Mouse (Mus musculus) G1E-ER4 (cell line): ENCODE results near the gene Sele. TPM values are rescaled to one million over a fixed set of nuclear protein-coding genes. Genes with fewer than 3 reads are reported as not detected.

Experiments
- GATA1 ChIP-seq: IDR thresholded peaks from one replicate; pipeline ENCODE4 v1.8.0; 2012; ENCODE audit warnings: low read length, inconsistent platforms
- polyA plus RNA-seq: library from polyadenylated mRNA; stranded (reverse); fragments of >175 nt; gene quantifications from 2 replicates; pipeline ENCODE4 v1.2.3, GENCODE M21; 2012

The Sele gene
- polyA plus RNA-seq, result not detected in 2 replicates

DNA sequence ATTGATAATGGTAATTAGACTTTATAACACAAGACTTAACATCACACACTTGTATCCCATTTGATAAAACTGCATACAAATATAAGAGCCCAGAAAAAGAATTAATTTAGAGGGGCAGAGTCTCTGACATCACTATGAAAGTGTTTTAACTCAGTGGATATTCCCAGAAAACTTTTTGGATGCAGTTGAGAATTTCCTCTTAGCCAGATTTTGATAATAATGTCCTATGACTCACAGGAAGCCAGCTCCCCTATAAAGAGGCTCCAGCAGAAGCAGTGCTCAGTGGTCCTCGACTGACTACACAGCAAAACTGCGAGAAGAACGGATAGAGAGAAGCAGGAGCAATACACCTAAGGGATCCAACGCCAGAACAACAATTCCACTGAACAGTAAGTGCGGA, at the start of gene Sele:
Sele (plus strand) TSS at position 301 of the 400 bp plus-strand sequence.
- no peak for TF ChIP-seq GATA1

DNA sequence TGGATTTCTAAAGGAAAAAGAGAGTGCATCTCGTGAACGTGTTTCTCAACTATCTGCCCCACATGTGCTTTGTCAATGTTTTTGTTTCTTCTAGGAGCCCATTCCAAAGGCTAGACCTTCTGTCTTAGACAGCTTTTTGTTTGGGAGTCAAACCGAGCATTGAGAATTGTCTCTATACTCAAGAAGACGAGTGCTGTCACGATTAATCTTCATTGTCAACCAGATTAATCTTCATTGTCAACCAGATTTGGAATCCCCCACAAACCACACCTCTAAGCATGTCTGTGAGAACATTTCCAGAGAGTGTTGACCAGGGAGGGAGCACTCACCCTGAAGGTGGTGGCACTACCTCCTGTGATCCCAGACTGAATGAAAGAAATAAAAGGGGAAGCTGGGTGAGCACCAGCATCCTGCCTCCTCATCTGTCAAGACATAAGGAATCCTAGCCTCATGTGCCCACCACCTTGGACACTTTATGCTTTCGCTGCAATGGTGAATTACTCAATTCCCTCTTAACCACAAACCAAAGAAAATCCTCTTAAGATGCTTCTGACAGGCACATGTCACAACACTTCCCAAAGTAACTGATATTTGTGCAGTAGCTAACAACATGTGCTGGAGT, 46.1 kb upstream of the Sele start:
- TF ChIP-seq GATA1, result no peak

DNA sequence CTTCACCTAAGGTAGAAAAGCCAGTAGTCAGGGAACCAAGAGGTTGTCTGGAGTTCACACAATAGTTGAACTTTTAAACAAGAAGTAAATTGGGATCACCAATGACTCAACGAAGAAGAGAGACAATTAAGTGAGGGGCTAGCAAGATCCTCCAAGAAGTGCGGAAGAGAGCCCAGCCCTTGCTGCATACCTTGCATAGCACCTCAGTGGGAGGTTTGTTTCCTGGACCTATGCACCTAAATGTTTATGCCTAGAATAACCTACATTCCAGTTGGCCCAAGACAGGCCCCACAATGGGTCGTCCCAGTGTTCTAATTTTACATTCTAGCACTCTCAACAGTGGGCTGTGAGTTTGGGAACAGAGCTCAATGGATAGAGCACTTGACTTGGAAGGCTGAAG, 43.7 kb upstream of the Sele start:
- no peak for TF ChIP-seq GATA1

DNA sequence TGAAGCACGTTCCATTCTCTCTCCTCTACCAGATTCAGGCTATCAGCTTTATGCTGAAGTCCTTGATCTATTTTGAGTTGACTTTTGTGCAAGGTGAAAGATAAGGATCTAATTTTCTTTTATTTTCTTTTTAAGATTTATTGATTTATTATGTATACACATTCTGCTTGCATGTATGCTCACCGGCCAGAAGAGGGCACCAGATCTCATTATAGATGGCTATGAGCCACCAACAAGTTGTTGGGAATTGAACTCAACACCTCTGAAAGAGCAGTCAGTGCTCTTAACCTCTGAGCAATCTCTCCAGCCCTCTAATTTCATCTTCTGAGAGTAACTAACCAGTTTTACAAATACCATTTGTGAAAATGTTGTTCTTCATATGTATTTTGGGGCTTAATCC, 38.8 kb upstream of the Sele start:
- TF ChIP-seq GATA1, result no peak

DNA sequence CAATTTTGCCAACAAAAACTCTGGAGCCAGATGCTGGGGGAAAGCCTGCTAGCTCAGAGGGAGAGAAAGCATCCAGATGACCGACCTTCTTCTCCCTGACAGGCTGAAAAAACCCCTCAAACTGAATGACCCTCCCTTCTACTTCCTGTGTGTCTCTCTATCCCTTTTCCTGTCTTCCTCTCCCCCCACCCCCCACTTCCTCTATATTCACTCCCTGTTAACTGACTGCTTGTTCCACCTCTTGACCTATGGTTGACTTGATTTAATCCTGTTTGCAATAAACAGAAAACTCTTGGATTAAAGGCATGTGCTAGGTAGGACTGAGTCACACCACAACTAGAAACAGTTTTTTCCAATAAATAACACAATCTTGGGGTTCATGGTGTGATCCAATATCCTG, 33.4 kb upstream of the Sele start:
- TF ChIP-seq GATA1, result no peak

DNA sequence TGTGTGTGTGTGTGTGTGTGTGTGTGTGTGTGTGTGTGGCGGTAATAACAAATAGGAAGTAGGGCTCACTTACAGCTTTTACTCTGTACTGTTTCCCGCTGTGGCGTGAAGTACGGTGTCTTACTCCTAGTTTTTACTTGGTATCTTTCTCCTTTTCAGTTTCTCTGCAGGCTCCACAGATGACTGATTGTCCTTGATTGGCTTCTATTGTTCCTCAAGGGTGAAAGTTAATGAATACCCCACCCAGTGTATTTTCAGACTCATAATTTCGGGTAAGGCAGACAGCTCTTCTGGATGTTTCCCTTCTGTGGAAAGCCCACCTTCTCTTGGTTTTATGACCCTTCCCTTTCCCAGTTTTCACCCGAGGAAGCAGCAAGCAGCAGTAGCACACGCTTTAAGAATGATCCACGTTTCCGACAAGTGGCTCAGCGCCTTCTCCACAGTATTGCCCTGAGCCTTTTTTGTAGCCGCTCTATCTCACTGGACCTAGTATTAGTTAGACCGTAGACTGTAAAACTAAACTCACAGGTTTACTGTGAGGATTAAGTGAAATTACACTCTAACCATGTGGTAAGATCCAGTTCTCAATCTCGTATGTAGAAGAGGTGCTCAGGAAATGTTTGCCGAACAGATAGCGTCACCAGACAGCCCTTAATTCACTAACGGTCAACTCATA, 29.7 kb upstream of the Sele start:
- no peak for TF ChIP-seq GATA1

DNA sequence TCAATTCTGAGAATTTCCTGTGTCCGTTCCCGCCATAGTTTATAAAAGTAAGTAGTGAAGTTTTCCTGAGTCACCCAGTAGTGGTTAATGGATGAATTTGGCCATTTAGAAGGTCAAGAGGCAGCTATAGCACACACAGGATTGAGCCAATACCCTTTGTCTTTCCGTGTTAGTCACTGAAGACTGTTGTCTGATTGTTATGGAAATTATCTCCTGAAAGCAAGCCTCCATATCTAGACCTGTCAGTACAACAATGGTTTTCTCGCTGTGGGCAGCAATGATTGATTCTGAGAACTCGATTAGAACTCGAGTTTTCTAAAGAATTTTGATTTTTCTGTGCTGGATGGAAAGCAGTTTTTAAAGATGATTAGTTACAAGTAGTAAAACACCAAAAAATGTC, 28.2 kb upstream of the Sele start:
- no peak for TF ChIP-seq GATA1

DNA sequence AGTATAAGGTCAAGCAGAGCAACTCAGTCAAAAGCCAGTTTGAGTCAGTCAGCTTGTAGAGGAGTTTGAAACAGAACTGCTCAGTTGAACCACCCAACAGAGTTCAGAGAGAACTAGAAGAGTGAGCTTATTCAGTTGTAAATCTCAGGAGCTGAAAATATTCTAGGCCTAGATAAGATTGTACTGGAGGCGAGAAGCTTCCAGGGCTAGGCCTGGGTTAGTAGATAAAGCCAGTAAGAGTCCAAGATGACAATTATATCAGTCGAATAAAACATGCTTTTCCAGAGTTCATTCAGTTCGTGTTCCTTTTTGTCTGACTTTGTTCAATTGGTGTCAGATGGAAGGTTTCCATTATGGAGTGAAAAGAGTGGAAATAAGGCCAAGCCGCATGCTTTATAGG, 22.3 kb upstream of the Sele start:
- no peak for TF ChIP-seq GATA1

DNA sequence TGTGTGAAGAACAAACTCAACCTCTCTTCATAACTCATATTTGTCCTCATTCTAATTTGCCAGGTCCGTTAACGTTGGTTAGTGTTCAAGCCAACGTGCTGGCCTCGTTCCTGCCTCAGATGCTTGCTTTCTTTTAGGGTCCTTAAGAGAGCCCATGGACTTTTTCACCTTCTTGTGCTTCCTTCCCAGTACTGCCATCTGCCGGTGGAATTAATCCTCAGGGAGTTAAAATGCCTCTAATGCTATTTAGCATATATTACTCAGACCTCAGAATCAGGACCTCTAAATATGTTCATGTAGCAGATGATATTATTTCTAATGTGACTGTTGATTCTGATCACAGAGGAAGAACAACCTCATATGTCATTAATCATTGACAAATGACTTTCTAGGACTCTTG, 20.6 kb upstream of the Sele start:
- no peak for TF ChIP-seq GATA1

DNA sequence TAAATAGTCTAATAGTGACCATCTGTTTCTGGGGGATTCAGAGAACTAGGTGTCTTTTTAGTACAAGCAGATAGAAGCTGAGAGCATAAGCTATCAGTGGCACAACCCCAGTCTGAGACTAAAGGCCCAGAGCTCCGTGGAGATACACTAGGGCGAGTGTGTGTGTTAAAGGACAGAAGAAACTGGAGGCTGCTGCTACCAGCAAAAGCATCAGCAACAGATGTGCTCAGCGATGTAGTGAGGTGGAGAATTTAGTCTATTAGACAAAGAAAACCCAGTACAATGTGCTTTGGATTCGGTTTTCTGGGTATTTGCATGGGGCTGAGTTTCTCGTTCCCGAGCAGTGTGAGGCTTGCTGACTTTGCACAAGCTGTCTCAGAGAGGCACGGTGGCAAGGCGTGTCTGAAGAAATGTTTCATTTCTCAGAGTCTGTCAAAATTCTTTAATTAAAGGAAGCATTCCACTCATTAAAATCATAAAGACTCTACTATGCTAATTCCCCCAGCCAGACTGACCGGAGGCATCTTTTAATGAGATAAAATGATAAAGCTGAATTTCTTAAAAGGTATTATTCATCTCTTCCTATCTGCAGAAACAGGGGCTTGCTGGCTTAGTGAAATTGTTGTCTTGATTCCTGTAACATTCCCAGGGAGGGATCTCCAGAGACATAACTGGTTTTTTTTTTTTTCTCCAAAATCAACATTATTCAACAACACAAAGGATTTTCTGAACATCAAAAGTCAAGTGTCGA, 7.5 kb upstream of the Sele start:
- TF ChIP-seq GATA1, result no peak

DNA sequence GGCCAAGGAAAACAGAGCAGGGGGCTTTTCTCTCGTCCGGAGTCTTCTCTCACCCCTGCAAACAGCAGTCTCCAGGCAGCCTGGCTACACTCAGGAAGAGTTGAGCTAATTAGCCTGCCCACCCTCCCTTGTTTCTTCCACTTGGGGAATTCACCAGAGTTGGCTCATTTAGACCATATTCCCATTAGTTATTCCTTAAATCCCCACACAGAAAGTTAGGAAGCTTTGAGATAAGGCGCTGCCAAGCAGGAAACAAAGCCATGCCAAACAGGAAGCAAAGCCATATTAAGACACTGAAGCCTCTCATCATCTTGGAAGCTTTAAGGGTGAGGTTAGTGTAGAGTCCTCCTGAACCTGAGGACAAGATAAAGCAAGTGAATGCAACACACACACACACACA, 4.5 kb upstream of the Sele start:
- no peak for TF ChIP-seq GATA1

DNA sequence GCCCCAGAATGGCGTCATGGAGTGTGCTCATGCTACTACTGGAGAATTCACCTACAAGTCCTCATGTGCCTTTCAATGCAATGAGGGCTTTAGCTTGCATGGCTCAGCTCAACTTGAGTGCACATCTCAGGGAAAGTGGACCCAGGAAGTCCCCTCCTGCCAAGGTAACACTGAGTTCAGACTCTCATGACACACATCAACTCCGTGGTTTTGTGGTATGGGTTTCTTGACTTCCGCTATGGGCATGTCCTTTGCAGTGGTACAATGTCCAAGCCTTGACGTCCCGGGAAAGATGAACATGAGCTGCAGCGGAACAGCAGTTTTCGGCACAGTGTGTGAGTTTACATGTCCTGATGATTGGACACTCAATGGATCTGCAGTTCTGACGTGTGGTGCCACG, 5.5 kb downstream of the Sele start:
- TF ChIP-seq GATA1, result no peak

DNA sequence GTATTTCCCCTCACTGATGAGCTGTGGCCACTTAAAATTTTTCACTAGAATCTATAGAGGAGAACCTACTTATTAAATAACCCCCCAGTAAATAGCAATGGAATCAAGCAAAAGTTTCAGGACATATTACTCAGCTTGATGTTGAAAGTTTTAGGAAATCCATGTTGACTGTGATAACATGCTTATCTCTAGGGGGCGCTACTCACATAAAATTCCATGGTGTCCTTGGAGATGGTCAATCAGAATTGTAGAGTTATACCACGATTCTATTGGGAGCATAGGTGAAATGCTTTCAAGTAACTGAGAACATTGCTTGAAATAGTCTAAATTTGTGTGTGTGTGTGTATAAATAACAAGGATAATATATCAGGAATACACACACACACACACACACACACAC, 6.8 kb downstream of the Sele start:
- no peak for TF ChIP-seq GATA1

DNA sequence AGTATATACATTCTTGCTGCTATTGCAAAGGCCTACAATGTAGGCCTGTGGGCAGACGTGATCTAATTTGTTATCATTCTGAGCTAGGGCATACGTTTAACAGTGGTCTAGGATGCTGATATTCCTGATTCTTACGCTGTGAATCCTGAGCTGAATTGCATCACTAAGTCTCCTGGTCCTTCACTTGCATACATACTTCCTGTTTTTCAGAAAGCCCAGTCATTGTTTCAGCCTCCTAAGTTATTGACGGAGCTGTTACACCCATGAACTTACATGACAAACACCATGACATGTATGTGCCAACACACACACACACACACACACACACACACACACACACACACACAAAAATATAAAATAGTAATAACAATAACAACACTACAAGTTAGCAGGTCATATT, 12.0 kb downstream of the Sele start:
- TF ChIP-seq GATA1, result no peak

DNA sequence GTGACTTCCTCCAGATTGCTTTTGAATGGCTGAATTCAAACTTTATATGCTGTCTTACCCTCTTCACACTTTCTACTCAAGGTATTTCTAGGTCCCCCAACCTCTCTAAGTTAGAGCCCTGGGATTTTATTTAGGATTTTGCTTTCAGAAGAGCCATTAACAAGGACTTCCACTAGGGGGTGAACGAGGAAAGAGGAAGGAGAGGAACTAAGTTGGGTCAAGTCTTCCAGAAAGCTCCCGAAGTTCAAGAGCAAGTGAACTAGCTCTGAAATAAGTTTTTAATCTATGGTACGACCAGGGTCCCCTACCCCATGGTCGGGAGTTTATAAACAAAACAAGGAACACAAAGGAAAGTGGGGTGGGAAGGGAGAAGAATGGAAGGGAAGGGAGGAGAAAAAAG, 13.2 kb downstream of the Sele start:
- TF ChIP-seq GATA1, result no peak

DNA sequence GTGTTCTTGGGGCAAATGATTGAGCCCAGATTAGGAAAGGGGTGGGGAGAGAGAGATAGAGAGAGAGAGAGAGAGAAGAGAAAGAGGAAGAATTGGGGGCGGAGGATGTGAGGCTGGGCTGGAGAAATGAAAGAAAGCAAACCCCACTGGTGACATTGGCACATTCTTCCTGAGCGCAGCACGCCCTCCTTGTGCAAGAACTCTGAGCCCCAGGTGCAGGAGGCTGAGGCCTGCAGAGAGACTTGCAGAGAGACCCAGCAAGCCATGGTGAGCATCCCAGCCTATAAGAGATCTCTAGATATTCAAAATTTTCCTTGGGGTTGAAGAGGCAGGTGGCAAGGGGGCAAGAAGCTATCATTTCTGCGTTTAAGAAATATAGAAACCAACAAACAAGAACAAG, 13.9 kb downstream of the Sele start, which contains the start of gene Sell:
Sell (plus strand) TSS at position 58 of the 400 bp plus-strand sequence.
- TF ChIP-seq GATA1, result no peak

DNA sequence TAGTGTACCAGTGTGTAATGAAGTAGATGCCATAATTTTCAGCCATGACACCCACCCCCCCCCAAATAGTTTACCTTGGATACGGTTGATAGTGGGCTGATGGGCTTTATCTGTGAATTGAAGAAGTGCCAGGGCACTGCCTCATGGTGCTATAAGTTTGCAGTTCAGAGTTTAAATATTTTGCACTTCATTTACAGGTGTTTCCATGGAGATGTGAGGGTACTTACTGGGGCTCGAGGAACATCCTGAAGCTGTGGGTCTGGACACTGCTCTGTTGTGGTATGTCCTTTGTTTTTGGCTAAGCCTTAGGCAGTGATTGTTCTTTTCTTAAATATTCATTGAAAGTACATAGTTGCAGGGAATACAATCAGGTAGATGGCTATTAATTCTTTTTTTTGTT, 14.8 kb downstream of the Sele start:
- TF ChIP-seq GATA1, result no peak

DNA sequence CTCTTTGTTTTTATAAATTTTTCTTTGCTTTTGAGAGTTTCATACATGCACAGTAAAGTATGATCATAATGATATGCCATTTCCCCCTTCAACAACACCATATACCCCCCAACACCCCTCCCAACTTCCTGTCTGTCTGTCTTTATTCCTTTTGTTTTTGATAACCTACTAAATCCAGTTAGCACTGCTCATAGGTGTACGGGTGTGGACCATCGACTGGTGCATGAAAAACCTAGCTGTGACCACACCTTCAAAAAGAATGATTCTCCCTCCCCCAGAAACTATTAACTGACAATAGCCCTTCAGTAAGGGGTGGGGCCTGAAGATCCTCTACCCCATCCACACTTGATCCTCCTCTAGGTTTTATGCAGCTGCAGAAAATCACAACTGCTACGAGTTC, 15.7 kb downstream of the Sele start:
- no peak for TF ChIP-seq GATA1
